In genomic region chr11:44738046-44738445, GRCm38 (mm10) we compare ENCODE assay signal across 17 mouse cellular contexts.
"Had no signal": no experiment of that assay in that cellular context is flagged by ENCODE, and none has a peak within 500 bp of the region (broad histone marks: within the 10 kb centered on the region; RNA-seq: fewer than 3 reads in every experiment).

No protein-coding gene starts in this region.

- H3K27ac ChIP-seq: neural tube, embryonic 15.5 days had no signal

- ATAC-seq: midbrain, embryonic 16.5 days had no signal

- H3K36me3 ChIP-seq: midbrain, embryonic 12.5 days; neural tube, embryonic 13.5 days; neural tube, embryonic 15.5 days had no signal

- H3K9ac ChIP-seq: lung, embryonic 14.5 days; midbrain, embryonic 12.5 days; neural tube, embryonic 13.5 days; neural tube, embryonic 15.5 days had no signal

- H3K27me3 ChIP-seq: midbrain, embryonic 12.5 days; neural tube, embryonic 13.5 days; neural tube, embryonic 15.5 days had no signal

- DNase-seq: lung, adult 18-20 months; lung, embryonic 14.5 days; lung, postnatal 10 days; lung, postnatal 4 days; retina, postnatal 1 day; right cerebral cortex, adult 18-20 months; right cerebral cortex, postnatal 25 days; right cerebral cortex, postnatal 4 days; spleen, adult 18-20 months; thymus, adult 18-20 months; thymus, postnatal 14 days; thymus, postnatal 36 days had no signal

- H3K9me3 ChIP-seq: midbrain, embryonic 12.5 days; neural tube, embryonic 13.5 days; neural tube, embryonic 15.5 days had no signal

- H3K4me2 ChIP-seq: lung, embryonic 14.5 days; midbrain, embryonic 12.5 days had no signal

- H3K4me3 ChIP-seq: midbrain, embryonic 12.5 days; myocyte; neural tube, embryonic 13.5 days; neural tube, embryonic 15.5 days had no signal
